Mouse (Mus musculus): ENCODE measurements around the gene Ifi213. TPM values are rescaled to one million over a fixed set of nuclear protein-coding genes. Genes with fewer than 3 reads are reported as not detected.

The Ifi213 gene
- 81.1 TPM for polyA plus RNA-seq (2017; shearing (Covaris generic))

GRCm38 (mm10) chr1:173598838-173599494 lies at the start of gene Ifi213:
TSS of gene Ifi213 (minus strand) at chr1:173599274.

DNA sequence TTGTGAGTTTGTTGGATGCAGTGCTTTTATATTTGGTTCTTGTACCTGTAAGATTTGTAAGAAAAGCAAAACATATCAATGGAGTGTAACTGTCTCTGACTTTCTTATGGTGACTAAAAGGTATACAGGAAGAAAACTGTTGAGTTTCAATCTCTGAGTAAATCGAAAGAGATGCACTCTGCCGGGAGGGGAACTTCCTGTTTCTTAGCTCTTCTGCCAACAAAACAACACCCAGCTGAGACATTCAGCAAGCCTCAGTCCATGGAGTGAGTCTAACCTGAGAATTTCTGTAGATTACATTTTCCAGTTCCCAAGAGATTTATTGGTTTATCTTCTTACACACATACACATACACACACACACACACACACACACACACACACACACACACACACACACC lies 31.5 kb upstream of the Ifi213 start, which contains the start of gene Ifi209:
Gene Ifi209 (plus strand): TSS at position 296 of the 400 bp plus-strand sequence.

GRCm38 (mm10) chr1:173535791-173536190 lies 63.3 kb downstream of the Ifi213 start, which contains the start of gene Ifi214:
TSS of gene Ifi214 (minus strand) at chr1:173535957.

Other genes starting within 250 kb of the Ifi213 start
- 50.3 TPM for gene Aim2, start 248.4 kb downstream of the Ifi213 start, polyA plus RNA-seq (2017; shearing (Covaris generic))
- gene Cadm3, start 231.6 kb downstream of the Ifi213 start, polyA plus RNA-seq (2017; shearing (Covaris generic)) = 0.24 TPM
- 53.6 TPM for gene Ifi206, start 108.2 kb downstream of the Ifi213 start, polyA plus RNA-seq (2017; shearing (Covaris generic))
- 12.5 TPM for gene Ifi214, start 63.3 kb downstream of the Ifi213 start, polyA plus RNA-seq (2017; shearing (Covaris generic))
- 77.0 TPM for gene Ifi209, start 31.6 kb upstream of the Ifi213 start, polyA plus RNA-seq (2017; shearing (Covaris generic))
- gene Ifi208, start 74.4 kb upstream of the Ifi213 start, polyA plus RNA-seq (2017; shearing (Covaris generic)) = 49.3 TPM
- not detected for gene Ifi207, start 142.5 kb upstream of the Ifi213 start, polyA plus RNA-seq (2017; shearing (Covaris generic))
- 8.1 TPM for gene Ifi204, start 167.7 kb upstream of the Ifi213 start, polyA plus RNA-seq (2017; shearing (Covaris generic))